ENCODE assay signal across 17 mouse cellular contexts in genomic region chr10:49441369-49441768, GRCm38 (mm10).
"Had no signal": no experiment of that assay in that cellular context is flagged by ENCODE, and none has a peak within 500 bp of the region (broad histone marks: within the 10 kb centered on the region; RNA-seq: fewer than 3 reads in every experiment).

No protein-coding gene starts in this region.

- H3K36me3 ChIP-seq: midbrain, embryonic 13.5 days; neural tube, embryonic 13.5 days; neural tube, embryonic 15.5 days had no signal

- DNase-seq: lung, adult 18-20 months; lung, embryonic 14.5 days; lung, postnatal 10 days; lung, postnatal 4 days; right cerebral cortex, adult 18-20 months; right cerebral cortex, postnatal 25 days; right cerebral cortex, postnatal 4 days; spleen, adult 18-20 months; thymus, adult 18-20 months; thymus, postnatal 14 days; thymus, postnatal 36 days had no signal

- H3K4me2 ChIP-seq: lung, embryonic 14.5 days; midbrain, embryonic 13.5 days; neural tube, embryonic 13.5 days; neural tube, embryonic 15.5 days had no signal

- H3K4me3 ChIP-seq: midbrain, embryonic 13.5 days; myocyte; neural tube, embryonic 13.5 days; neural tube, embryonic 15.5 days had no signal

- H3K27ac ChIP-seq: liver, embryonic 14.5 days; midbrain, embryonic 13.5 days; neural tube, embryonic 13.5 days; neural tube, embryonic 15.5 days had no signal

- H3K9me3 ChIP-seq: midbrain, embryonic 13.5 days; neural tube, embryonic 13.5 days; neural tube, embryonic 15.5 days had no signal

- H3K9ac ChIP-seq: liver, embryonic 14.5 days; lung, embryonic 14.5 days; midbrain, embryonic 13.5 days; neural tube, embryonic 13.5 days; neural tube, embryonic 15.5 days had no signal

- H3K27me3 ChIP-seq: midbrain, embryonic 13.5 days; neural tube, embryonic 13.5 days; neural tube, embryonic 15.5 days had no signal

- H3K4me1 ChIP-seq: midbrain, embryonic 13.5 days; neural tube, embryonic 13.5 days; neural tube, embryonic 15.5 days had no signal

- ATAC-seq: midbrain, embryonic 13.5 days; midbrain, embryonic 16.5 days had no signal
